Mouse (Mus musculus): ENCODE data around the gene Timd2.
"Not testable (repeated sequence)": the region's sequence is repeated elsewhere in the genome, so short reads cannot be mapped to it uniquely, and the experiment has no call there.

Timd2 gene

GRCm38 (mm10) chr11:46663215-46663614 lies 43.6 kb downstream of the Timd2 start:
- no peak for DNase-seq (ENCODE audit: inconsistent ontology term)

GRCm38 (mm10) chr11:46652476-46652875 lies 54.4 kb downstream of the Timd2 start:
- DNase-seq (ENCODE audit: inconsistent ontology term): no peak

GRCm38 (mm10) chr11:46649655-46650054 lies 57.2 kb downstream of the Timd2 start:
- DNase-seq (ENCODE audit: inconsistent ontology term): not testable (repeated sequence)

GRCm38 (mm10) chr11:46644824-46645223 lies 62.0 kb downstream of the Timd2 start:
- DNase-seq (ENCODE audit: inconsistent ontology term): no peak

- no peak for DNase-seq (ENCODE audit: inconsistent ontology term)
These were observed 70.3 kb downstream of the Timd2 start for GRCm38 (mm10) chr11:46636568-46636967.

DNA sequence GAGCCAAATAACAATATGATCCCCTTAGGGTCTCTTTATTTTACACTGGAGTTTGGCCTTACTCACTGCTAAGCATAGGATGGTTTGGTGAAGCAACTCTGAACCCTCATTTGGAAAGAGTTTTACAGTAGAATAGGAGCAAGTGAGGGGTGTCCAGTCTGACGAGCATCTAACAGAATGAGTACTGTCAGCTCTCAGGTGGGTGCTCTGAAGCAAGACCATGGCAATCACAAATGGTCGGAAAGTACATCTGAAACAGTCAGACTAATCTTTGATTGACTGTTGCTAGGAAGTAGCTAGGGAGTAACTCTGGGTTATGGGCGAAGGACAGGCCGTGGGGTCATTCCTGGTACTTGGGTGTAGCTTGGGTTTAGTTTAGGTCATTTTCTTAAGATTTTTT lies 71.3 kb downstream of the Timd2 start:
- DNase-seq (ENCODE audit: inconsistent ontology term): not testable (repeated sequence)

DNA sequence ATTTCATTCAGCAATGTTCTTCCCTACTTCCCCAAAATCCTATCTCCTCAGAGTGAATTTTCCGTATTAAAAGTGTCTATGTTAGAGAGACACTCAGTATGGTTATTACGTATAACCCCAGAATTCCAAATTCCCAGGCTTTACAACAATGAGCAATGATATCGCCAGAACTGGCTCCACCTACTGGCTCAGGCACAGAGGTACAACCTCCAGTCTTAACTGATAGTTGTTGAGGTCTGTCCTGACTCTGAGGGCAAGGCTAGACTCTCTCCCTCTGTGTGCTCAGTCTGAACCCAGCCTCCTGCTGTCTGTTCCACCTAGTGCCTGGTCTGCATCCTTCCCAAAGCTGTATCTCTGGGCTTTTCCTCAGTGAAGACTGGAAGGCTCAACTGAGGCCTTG lies 75.2 kb downstream of the Timd2 start:
- no peak for DNase-seq (ENCODE audit: inconsistent ontology term)

- DNase-seq (ENCODE audit: inconsistent ontology term): no peak
These were observed 77.6 kb downstream of the Timd2 start, which contains the start of gene Dppa1 for GRCm38 (mm10) chr11:46629211-46629795. Gene Dppa1, minus strand, starts transcription at chr11:46629261.

GRCm38 (mm10) chr11:46620414-46621168 lies 86.3 kb downstream of the Timd2 start:
- DNase-seq (ENCODE audit: inconsistent ontology term): no peak

- no peak for DNase-seq (ENCODE audit: inconsistent ontology term)
These were observed 86.9 kb downstream of the Timd2 start for GRCm38 (mm10) chr11:46619929-46620328.
